Mouse (Mus musculus) small intestine, adult 2 months (tissue): ENCODE measurements around the gene Necab3.

ENCODE experiments used
- CTCF ChIP-seq: fragments of 200-500 bp; IDR thresholded peaks from 2 replicates; pipeline ENCODE4 v1.5.1; 2012; ENCODE audit warnings: low read depth, mild to moderate bottlenecking, control low read depth, inconsistent platforms, low read length, moderate library complexity, mixed read lengths; ENCODE audit not compliant: insufficient replicate concordance, insufficient read length; ENCODE audit errors: extremely low read depth
- POLR2A ChIP-seq: fragments of 200-500 bp; IDR thresholded peaks from 2 replicates; pipeline ENCODE4 v1.6.1; 2012; ENCODE audit warnings: low read depth, mild to moderate bottlenecking, control low read depth, inconsistent platforms, low read length, moderate library complexity

DNA sequence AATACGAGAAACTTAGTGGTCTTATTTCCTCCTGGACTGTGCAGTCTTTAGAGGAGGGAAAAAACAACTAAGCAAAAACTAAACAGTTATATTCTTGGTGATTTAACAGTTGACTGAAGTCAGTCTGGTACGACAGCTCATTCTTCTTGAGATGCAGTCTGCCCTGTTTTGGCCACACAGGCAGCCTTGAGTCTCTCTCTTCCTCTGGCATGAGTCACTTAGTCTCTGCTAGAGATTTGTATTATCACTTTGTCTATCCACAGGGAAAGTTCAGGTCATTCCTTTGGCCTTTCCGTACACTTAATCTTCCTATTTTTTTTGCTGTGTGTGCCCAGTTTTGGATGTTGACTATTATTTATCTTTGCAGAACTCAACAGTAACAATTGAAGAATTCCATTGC lies 48.5 kb downstream of the Necab3 start:
- no peak for TF ChIP-seq POLR2A
- no peak for TF ChIP-seq CTCF
